19 mouse cellular contexts compared by ENCODE assay signal in genomic region chr7:61866376-61866775, GRCm38 (mm10).
"Had no signal": no experiment of that assay in that cellular context is flagged by ENCODE, and none has a peak within 500 bp of the region (broad histone marks: within the 10 kb centered on the region; RNA-seq: fewer than 3 reads in every experiment).

No protein-coding gene starts in this region.

- H3K9me3 ChIP-seq: liver, embryonic 12.5 days; midbrain, embryonic 10.5 days; midbrain, embryonic 12.5 days; neural tube, embryonic 13.5 days; neural tube, embryonic 15.5 days had no signal

- H3K27ac ChIP-seq: liver, embryonic 12.5 days; liver, embryonic 14.5 days; midbrain, embryonic 10.5 days; midbrain, embryonic 12.5 days; midbrain, embryonic 15.5 days; neural tube, embryonic 13.5 days; neural tube, embryonic 15.5 days had no signal

- H3K36me3 ChIP-seq: liver, embryonic 12.5 days; midbrain, embryonic 10.5 days; midbrain, embryonic 12.5 days; midbrain, embryonic 15.5 days; neural tube, embryonic 15.5 days had no signal

- ATAC-seq: liver, embryonic 12.5 days; midbrain, embryonic 15.5 days had no signal

- H3K9ac ChIP-seq: liver, embryonic 12.5 days; liver, embryonic 14.5 days; midbrain, embryonic 12.5 days; midbrain, embryonic 15.5 days; neural tube, embryonic 13.5 days; neural tube, embryonic 15.5 days had no signal

- H3K4me2 ChIP-seq: liver, embryonic 12.5 days; midbrain, embryonic 12.5 days; midbrain, embryonic 15.5 days; neural tube, embryonic 13.5 days; neural tube, embryonic 15.5 days had no signal

- H3K27me3 ChIP-seq: liver, embryonic 12.5 days; midbrain, embryonic 12.5 days; midbrain, embryonic 15.5 days; neural tube, embryonic 13.5 days; neural tube, embryonic 15.5 days had no signal

- H3K4me3 ChIP-seq: liver, embryonic 12.5 days; midbrain, embryonic 10.5 days; midbrain, embryonic 12.5 days; midbrain, embryonic 15.5 days; myocyte; neural tube, embryonic 13.5 days; neural tube, embryonic 15.5 days had no signal

- H3K4me1 ChIP-seq: liver, embryonic 12.5 days; midbrain, embryonic 10.5 days; midbrain, embryonic 12.5 days; midbrain, embryonic 15.5 days; neural tube, embryonic 13.5 days; neural tube, embryonic 15.5 days had no signal

- DNase-seq: lung, adult 18-20 months; lung, postnatal 14 days; lung, postnatal 36 days; retina, postnatal 1 day; right cerebral cortex, adult 18-20 months; right cerebral cortex, postnatal 25 days; right cerebral cortex, postnatal 4 days; spleen, adult 18-20 months; thymus, adult 18-20 months; thymus, postnatal 14 days; thymus, postnatal 36 days had no signal
